Mouse (Mus musculus): ENCODE results near the gene Siae.

Siae gene

DNA sequence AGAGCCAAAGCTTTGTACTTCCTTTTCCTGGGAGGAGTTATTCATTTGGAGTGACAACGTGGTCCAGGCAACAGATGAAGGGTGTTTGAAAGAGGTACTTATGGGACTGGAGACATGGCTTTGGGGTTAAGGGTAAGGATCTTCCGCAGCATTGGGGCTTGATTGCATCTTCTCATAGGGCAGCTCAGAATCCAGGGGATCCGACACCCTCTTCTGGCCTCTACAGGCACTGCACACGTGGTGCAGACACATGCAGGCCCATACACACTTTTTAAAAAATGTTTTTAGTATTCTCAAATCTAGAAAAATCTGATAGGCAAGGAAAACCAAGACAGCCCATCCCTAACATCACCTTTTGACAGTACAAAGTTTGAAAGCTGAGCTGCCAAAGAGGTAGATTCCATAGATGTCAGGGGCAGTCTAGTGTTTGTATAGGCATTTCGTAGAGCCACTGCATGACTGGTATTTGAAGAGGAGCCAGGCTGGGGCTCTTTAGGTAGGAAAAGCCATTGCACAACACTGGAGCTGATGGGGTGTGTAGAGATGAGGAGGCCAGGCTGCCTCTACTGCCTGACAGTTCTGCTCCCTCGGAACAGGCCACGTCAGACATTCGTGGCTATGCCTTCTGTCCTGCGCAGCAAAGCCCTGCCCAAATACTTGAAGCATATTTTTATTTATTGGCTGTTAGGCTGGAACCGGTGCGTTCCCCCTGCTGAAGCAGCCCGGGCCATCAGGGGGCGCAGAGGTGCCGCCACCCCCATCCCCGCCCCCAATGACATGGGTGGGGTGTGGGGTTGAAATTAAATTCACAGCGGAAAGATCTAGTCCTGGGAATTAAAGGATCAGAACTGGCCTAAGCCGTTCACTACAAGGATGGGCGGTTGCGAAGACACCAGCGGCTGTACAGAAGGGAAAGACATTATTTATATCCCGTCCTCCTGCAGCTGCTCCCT is 28.8 kb upstream of the Siae start:
- H3K36me3 ChIP-seq (ENCODE audit: insufficient read depth, low read length) = peaks cover 43% of the 10 kb centered on the region
- TF ChIP-seq POU5F1 (IDR thresholded peaks at IDR 0.05; ENCODE audit: borderline replicate concordance, low read length) (no peak), CTCF (conservative IDR thresholded peaks at IDR 0.05; ENCODE audit: low read length) (peak; percentile 45), NANOG (IDR thresholded peaks at IDR 0.05; ENCODE audit: borderline replicate concordance, low read length) (no peak)

DNA sequence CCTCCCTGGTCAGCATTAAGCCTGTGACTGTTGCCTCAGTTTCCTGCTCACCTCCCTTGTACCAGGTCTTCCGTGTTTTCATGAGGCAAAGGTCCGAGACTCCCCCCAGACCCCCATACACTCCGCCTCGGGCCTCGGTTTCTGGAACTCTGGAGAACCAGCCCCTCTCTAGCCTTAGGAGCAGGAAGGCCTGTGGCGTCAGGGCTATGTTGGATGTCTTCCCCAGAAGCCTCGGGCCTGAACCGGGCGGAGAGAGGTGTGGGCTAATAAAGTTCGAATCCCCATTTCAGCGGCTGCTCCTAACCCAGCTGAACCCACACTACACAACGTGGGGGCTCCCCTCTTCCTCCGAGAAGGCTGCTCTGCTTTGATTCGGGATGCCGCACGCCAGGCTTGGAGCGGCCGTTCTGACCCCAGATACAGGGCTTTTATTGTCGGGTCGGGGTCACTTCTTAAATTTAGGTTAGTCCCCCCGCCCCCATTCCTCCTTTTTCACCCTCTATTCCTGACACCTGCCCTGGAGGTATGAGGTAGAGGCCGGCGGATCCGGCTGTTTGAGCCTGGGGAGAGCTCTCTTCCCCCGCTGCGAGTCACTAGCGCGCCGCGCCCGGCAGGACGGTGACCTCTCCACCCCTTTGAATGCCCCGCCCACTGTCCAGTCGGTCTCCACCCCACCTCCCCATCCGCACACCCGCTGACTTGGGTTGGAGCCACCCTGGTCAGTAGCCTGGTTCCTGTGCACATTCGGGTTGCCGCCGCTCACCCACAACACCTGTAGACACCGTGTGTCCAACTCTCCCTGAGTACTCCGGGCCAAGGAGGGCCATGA is 27.9 kb upstream of the Siae start, which contains the start of gene Esam:
TSS of gene Esam (plus strand) at position 683 of the 829 bp plus-strand sequence.
- peak within 1 kb of the TSS; percentile 68 for H3K4me3 ChIP-seq (replicated peaks; ENCODE audit: low read length)
- TF ChIP-seq POU5F1 (IDR thresholded peaks at IDR 0.05; ENCODE audit: borderline replicate concordance, low read length) = no peak
- H3K4me1 ChIP-seq (replicated peaks; ENCODE audit: low read depth, low read length) = peaks cover 79% of the 10 kb centered on the region
- no peaks in the 10 kb centered on the region for H3K9me3 ChIP-seq (ENCODE audit: low read length)
- peaks cover 34% of the 10 kb centered on the region for H3K36me3 ChIP-seq (ENCODE audit: insufficient read depth, low read length)
- peaks cover 57% of the 10 kb centered on the region for H3K27me3 ChIP-seq (ENCODE audit: insufficient read depth, low read length)

More for the DNA sequence above, 28.8 kb upstream of the Siae start:
- peak overlapping the region; percentile 68 for H3K4me3 ChIP-seq (replicated peaks; ENCODE audit: low read length)
- peaks cover 71% of the 10 kb centered on the region for H3K4me1 ChIP-seq (replicated peaks; ENCODE audit: low read depth, low read length)
- H3K27me3 ChIP-seq (ENCODE audit: insufficient read depth, low read length) = peaks cover 49% of the 10 kb centered on the region
- no peaks in the 10 kb centered on the region for H3K9me3 ChIP-seq (ENCODE audit: low read length)

DNA sequence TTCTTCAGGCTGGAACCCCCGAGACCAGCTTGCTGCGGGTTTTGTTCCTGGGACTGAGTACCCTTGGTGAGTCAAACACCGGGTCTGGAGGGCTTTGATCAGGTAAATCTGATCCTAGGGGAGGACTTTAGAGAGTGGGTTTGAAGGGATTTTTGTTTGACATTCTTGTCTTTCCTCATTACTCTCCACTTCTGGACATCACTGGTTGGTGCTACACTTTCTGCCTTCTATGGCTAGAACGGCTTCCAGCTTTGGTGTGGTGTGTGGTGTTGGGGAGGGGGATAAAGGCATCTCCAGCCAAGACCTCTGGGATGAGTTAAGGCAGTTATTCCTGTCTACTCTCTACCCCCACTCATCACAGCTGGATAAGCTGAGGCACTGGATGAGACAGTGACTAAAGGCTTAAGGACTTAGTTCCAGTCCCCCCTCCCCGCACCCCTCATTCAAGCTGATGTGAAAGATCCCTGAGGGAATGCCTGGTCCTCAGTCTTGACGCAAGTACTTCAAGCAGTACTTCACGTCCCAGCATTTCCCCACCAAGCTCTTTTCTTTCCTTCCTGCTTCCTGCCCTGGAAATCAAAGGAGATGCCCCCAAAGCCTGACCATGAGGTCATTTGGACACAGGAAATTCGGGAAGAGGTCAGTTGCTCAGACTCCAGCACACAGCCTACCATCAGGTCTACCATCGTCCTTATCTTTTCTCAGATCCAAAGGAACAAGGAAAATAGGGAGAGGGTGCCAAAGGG is 27.1 kb upstream of the Siae start:
- Histone ChIP-seq H3K4me1 (replicated peaks; ENCODE audit: low read depth, low read length) (peaks cover 79% of the 10 kb centered on the region), H3K4me3 (replicated peaks; ENCODE audit: low read length) (peak overlapping the region; percentile 68), H3K27me3 (ENCODE audit: insufficient read depth, low read length) (peaks cover 64% of the 10 kb centered on the region), H3K9me3 (ENCODE audit: low read length) (no peaks in the 10 kb centered on the region), H3K36me3 (ENCODE audit: insufficient read depth, low read length) (peaks cover 26% of the 10 kb centered on the region)
- TF ChIP-seq CTCF (conservative IDR thresholded peaks at IDR 0.05; ENCODE audit: low read length) = no peak
- TF ChIP-seq NANOG (IDR thresholded peaks at IDR 0.05; ENCODE audit: borderline replicate concordance, low read length) = no peak
- TF ChIP-seq POU5F1 (IDR thresholded peaks at IDR 0.05; ENCODE audit: borderline replicate concordance, low read length) = no peak

DNA sequence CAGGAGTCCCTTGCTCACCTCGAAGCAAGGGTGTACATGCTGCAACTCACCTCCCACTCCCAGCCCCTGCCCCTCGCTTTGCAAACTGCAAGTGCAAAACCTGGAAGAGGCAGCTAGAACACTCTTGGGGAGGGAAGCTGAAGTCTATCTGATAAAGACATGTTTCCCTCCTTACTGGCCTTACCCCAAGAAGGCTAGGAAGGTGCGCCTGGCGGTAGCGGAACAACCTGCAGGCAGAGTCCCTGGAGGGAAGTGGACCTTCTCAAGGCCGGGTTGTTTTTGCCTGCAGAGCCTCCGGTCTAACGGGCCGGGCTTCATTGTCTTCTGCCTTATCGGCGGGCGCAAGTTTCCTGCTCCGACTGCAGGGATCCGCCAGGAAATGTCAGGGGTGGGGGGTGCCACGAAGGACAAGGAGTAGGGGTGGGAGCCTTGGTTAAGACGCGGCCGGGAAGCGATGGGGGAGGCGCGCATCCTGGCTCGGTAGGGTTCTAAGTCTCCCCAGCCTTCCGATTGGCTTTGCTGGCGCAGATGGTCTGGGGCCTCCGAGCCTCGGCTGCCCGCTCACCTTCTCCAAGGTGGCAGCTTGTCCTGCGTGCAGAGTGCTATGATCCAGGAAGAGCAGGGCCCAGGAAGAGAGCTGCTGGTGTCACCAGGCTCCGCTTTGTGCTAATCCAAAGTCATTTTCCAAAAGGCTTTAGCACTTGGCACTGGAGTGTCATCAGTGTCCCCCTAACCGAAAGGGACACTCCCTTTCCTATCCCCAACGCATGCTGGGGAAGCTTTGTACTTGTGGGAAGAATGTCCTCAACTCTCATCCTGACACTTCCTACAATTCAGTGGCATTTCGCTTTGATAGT is 25.2 kb upstream of the Siae start:
- Histone ChIP-seq H3K9me3 (ENCODE audit: low read length) (no peaks in the 10 kb centered on the region), H3K27me3 (ENCODE audit: insufficient read depth, low read length) (peaks cover 75% of the 10 kb centered on the region), H3K4me3 (replicated peaks; ENCODE audit: low read length) (peak overlapping the region; percentile 68), H3K4me1 (replicated peaks; ENCODE audit: low read depth, low read length) (peaks cover 72% of the 10 kb centered on the region), H3K36me3 (ENCODE audit: insufficient read depth, low read length) (peaks cover 12% of the 10 kb centered on the region)
- TF ChIP-seq POU5F1 (IDR thresholded peaks at IDR 0.05; ENCODE audit: borderline replicate concordance, low read length) (no peak), CTCF (conservative IDR thresholded peaks at IDR 0.05; ENCODE audit: low read length) (peak; percentile 29)

DNA sequence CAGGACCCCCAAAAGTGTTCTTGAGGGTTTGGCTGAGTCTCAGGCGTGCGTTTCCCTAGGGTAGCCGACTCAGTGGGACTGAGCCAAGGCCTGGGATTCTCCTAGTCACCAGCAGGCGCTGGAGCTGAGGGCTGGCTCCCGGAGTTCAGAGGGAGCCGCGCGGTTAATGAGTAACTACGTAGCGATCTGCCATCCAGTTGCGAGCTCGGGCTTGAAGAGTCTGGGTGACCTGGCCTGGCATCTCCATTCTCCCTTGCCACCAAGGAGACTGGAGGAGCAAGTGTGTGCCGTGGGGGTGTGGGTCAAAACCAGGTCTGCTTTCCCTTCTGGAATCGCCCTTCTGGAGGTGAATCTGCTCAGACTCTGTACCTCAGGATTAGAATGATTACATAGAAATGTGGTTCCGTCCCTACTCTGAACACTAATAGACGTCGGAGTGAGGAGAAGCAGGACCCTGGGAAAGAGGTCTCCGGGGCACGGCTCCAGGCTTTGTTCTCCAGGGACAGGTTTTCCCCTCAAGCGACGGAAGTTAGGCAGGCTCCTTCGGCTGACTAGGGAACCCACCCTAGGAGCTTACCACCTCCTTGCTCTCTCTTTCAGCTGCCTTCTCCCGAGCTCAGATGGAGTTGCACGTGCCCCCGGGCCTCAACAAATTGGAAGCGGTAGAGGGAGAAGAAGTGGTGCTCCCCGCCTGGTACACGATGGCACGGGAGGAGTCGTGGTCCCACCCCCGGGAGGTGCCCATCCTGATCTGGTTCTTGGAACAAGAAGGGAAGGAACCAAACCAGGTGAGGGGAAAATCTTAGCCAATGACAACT is 24.4 kb upstream of the Siae start:
- peaks cover 78% of the 10 kb centered on the region for H3K27me3 ChIP-seq (ENCODE audit: insufficient read depth, low read length)
- TF ChIP-seq CTCF (conservative IDR thresholded peaks at IDR 0.05; ENCODE audit: low read length) (peak; percentile 24), NANOG (IDR thresholded peaks at IDR 0.05; ENCODE audit: borderline replicate concordance, low read length) (no peak)
- H3K9me3 ChIP-seq (ENCODE audit: low read length) = no peaks in the 10 kb centered on the region
- H3K36me3 ChIP-seq (ENCODE audit: insufficient read depth, low read length) = peaks cover 6% of the 10 kb centered on the region; the same call in 1 of the 2 replicates
- H3K4me1 ChIP-seq (replicated peaks; ENCODE audit: low read depth, low read length) = peaks cover 63% of the 10 kb centered on the region
- peak overlapping the region; percentile 68 for H3K4me3 ChIP-seq (replicated peaks; ENCODE audit: low read length)

DNA sequence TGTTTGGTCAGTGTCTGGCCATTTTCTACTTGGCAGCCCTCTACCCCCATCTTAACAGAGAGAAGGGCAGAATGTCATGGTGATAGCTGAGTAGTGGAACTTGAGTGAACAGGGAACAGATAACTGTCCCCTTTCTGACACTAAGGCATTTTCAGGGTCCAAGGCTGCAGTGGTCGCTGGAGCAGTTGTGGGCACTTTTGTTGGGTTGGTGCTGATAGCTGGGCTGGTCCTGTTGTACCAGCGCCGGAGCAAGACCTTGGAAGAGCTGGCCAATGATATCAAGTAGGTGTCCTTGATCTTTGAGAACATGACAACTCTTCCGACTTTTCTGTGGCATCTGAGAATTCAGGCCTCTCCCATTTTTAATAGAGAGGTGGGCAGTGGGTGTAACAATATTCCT is 18.6 kb upstream of the Siae start:
- TF ChIP-seq CTCF (conservative IDR thresholded peaks at IDR 0.05; ENCODE audit: low read length) = no peak
- TF ChIP-seq POU5F1 (IDR thresholded peaks at IDR 0.05; ENCODE audit: borderline replicate concordance, low read length) = no peak
- TF ChIP-seq NANOG (IDR thresholded peaks at IDR 0.05; ENCODE audit: borderline replicate concordance, low read length) = no peak
- H3K4me1 ChIP-seq (replicated peaks; ENCODE audit: low read depth, low read length) = peaks cover 47% of the 10 kb centered on the region
- peaks cover 79% of the 10 kb centered on the region for H3K27me3 ChIP-seq (ENCODE audit: insufficient read depth, low read length)
- H3K36me3 ChIP-seq (ENCODE audit: insufficient read depth, low read length) = peaks cover 8% of the 10 kb centered on the region
- H3K4me3 ChIP-seq (replicated peaks; ENCODE audit: low read length) = no peak overlapping the region
- H3K9me3 ChIP-seq (ENCODE audit: low read length) = no peaks in the 10 kb centered on the region

Data from E14TG2a.4 (cell line).